Mouse (Mus musculus) gastrocnemius, postnatal 14 days (tissue): Measurements from ENCODE around the gene Rbms3. TPM values are rescaled to one million over a fixed set of nuclear protein-coding genes. Genes with fewer than 3 reads are reported as not detected.

Source experiments
- DNase-seq: peaks from one replicate; pipeline ENCODE4 v3.0.0; 2021; ENCODE audit warnings: mixed read lengths
- intact Hi-C: fragments of 180-260 bp; cut with DNase I; formaldehyde crosslinking; loops from one replicate; pipeline ENCODE4 v1.15.1; 2025; ENCODE audit warnings: low total_unique reads
- total RNA-seq, 2 experiments: library from RNA; stranded (reverse); gene quantifications; 2 replicates each; pipeline ENCODE4 v1.2.3; 2021

Gene Rbms3
- total RNA-seq, 2 experiments from 2014 or later = 14.3 to 17.7 TPM

- no peak for DNase-seq
- intact Hi-C loops = no loop called here
These were observed 985.1 kb downstream of the Rbms3 start for GRCm38 (mm10) chr9:116644616-116645015.

GRCm38 (mm10) chr9:116640302-116640679 is 989.4 kb downstream of the Rbms3 start:
- no peak for DNase-seq
- intact Hi-C loops = no loop called here

- intact Hi-C loops = no loop called here
- no peak for DNase-seq
These were observed 990.0 kb downstream of the Rbms3 start for GRCm38 (mm10) chr9:116639597-116640301.

GRCm38 (mm10) chr9:116633786-116634185 is 995.9 kb downstream of the Rbms3 start:
- DNase-seq = no peak
- intact Hi-C loops = no loop called here

GRCm38 (mm10) chr9:116633075-116633474 is 996.6 kb downstream of the Rbms3 start:
- no peak for DNase-seq
- intact Hi-C loops = no loop called here

GRCm38 (mm10) chr9:116631816-116632215 is 997.9 kb downstream of the Rbms3 start:
- no peak for DNase-seq
- intact Hi-C loops = no loop called here

GRCm38 (mm10) chr9:116630805-116631204 is 998.9 kb downstream of the Rbms3 start:
- intact Hi-C loops = no loop called here
- DNase-seq = no peak

GRCm38 (mm10) chr9:116620434-116620833 is 1009.3 kb downstream of the Rbms3 start:
- intact Hi-C loops = no loop called here
- no peak for DNase-seq

- DNase-seq = no peak
- intact Hi-C loops = no loop called here
These were observed 1010.8 kb downstream of the Rbms3 start for GRCm38 (mm10) chr9:116618886-116619285.

GRCm38 (mm10) chr9:116613276-116613675 is 1016.4 kb downstream of the Rbms3 start:
- DNase-seq = no peak

GRCm38 (mm10) chr9:116596046-116596445 is 1033.7 kb downstream of the Rbms3 start:
- no peak for DNase-seq
- intact Hi-C loops = no loop called here

More at GRCm38 (mm10) chr9:116613276-116613675, 1016.4 kb downstream of the Rbms3 start:
- intact Hi-C loops = no loop called here

- DNase-seq = no peak
- intact Hi-C loops = no loop called here
These were observed 1037.2 kb downstream of the Rbms3 start for GRCm38 (mm10) chr9:116592486-116592885.

- intact Hi-C loops = no loop called here
- peak; percentile 52 for DNase-seq
These were observed 1038.6 kb downstream of the Rbms3 start for GRCm38 (mm10) chr9:116591071-116591470.

GRCm38 (mm10) chr9:116569680-116570079 is 1060.0 kb downstream of the Rbms3 start:
- intact Hi-C loops = no loop called here
- DNase-seq = no peak

GRCm38 (mm10) chr9:116566711-116567110 is 1063.0 kb downstream of the Rbms3 start:
- intact Hi-C loops = no loop called here
- no peak for DNase-seq

GRCm38 (mm10) chr9:116557781-116558180 is 1071.9 kb downstream of the Rbms3 start:
- DNase-seq = no peak
- intact Hi-C loops = loop anchor here (5.0 kb wide), 1 partner anchor 125 kb away; no protein-coding TSS in a partner anchor

GRCm38 (mm10) chr9:116556641-116557040 is 1073.1 kb downstream of the Rbms3 start:
- intact Hi-C loops = loop anchor here (5.0 kb wide), 1 partner anchor 124 kb away; no protein-coding TSS in a partner anchor
- DNase-seq = no peak

GRCm38 (mm10) chr9:116553181-116553580 is 1076.5 kb downstream of the Rbms3 start:
- intact Hi-C loops = no loop called here
- no peak for DNase-seq

GRCm38 (mm10) chr9:116546156-116546555 is 1083.6 kb downstream of the Rbms3 start:
- DNase-seq = no peak
- intact Hi-C loops = no loop called here

GRCm38 (mm10) chr9:116542793-116543192 is 1086.9 kb downstream of the Rbms3 start:
- intact Hi-C loops = no loop called here
- DNase-seq = no peak

GRCm38 (mm10) chr9:116541976-116542375 is 1087.7 kb downstream of the Rbms3 start:
- intact Hi-C loops = no loop called here
- no peak for DNase-seq

- DNase-seq = no peak
- intact Hi-C loops = no loop called here
These were observed 1094.0 kb downstream of the Rbms3 start for GRCm38 (mm10) chr9:116535709-116536108.
